Mouse (Mus musculus) bone marrow macrophage, adult 2 months (primary cell): Measurements from ENCODE around the gene Uaca. TPM values are rescaled to one million over a fixed set of nuclear protein-coding genes. Genes with fewer than 3 reads are reported as not detected.
"Not testable (repeated sequence)": the region's sequence is repeated elsewhere in the genome, so short reads cannot be mapped to it uniquely, and the experiment has no call there.

ENCODE experiments used
- H3K27ac ChIP-seq: 2 replicates; pipeline ENCODE4 v1.5.1; 2012; ENCODE audit warnings: low read depth, low read length; ENCODE audit not compliant: insufficient read depth
- H3K4me1 ChIP-seq: 2 replicates; pipeline ENCODE4 v1.6.1; 2012; ENCODE audit warnings: low read length; ENCODE audit not compliant: control insufficient read depth, insufficient read depth
- H3K4me3 ChIP-seq: 2 replicates; pipeline ENCODE4 v1.5.1; 2012; ENCODE audit warnings: mild to moderate bottlenecking, low read length, moderate library complexity; ENCODE audit not compliant: insufficient read depth
- CTCF ChIP-seq: IDR thresholded peaks from 2 replicates; pipeline ENCODE4 v1.5.1; 2012; ENCODE audit warnings: low read depth, mild to moderate bottlenecking, low read length, moderate library complexity
- POLR2A ChIP-seq: IDR thresholded peaks from 2 replicates; pipeline ENCODE4 v1.6.1; 2012; ENCODE audit warnings: mild to moderate bottlenecking, low read depth, low read length, borderline replicate concordance
- polyA plus RNA-seq: library from polyadenylated mRNA; stranded (reverse); fragments of >200 nt; gene quantifications from 2 replicates; pipeline ENCODE4 v1.2.4, GENCODE M21; 2012; ENCODE audit not compliant: missing spikeins, insufficient read depth, insufficient read length

Gene Uaca
- polyA plus RNA-seq, 1 experiment, result 6.0 TPM

GRCm38 (mm10) chr9:60806021-60806420 lies 11.7 kb downstream of the Uaca start:
- H3K4me3 ChIP-seq, result no peak overlapping the region
- TF ChIP-seq CTCF (no peak), POLR2A (no peak)
- H3K27ac ChIP-seq, result no peak overlapping the region
- H3K4me1 ChIP-seq, result 0 out of 2 replicates have a peak, but pooled peaks cover 4% of the 10 kb centered on the region

DNA sequence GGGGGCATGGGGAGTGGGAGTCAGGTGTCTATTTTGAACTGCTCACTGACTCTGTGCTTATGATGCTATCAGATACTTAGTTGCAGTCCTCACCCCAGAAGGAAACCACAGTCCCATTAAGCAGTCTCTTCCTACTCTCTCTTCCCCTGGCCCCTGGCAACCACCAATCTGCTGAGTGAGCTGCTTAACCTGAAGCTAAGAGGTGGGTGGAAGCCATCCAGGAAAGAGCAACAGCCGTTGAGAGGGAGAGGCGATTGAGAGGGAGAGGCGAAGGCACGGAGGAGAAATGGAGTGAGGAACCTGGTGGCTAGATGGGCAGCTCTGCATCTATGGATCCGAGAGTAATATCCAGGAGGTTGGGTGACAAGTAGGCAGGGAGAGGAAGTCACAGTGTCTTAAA lies 13.7 kb downstream of the Uaca start:
- no peak overlapping the region for H3K27ac ChIP-seq
- H3K4me1 ChIP-seq, result peaks cover 4% of the 10 kb centered on the region; the same call in 1 of the 2 replicates
- TF ChIP-seq POLR2A (no peak), CTCF (no peak)
- no peak overlapping the region for H3K4me3 ChIP-seq

- no peak overlapping the region for H3K4me3 ChIP-seq
- TF ChIP-seq CTCF (no peak), POLR2A (no peak)
- H3K4me1 ChIP-seq, result peaks cover 7% of the 10 kb centered on the region
- H3K27ac ChIP-seq, result no peak overlapping the region
Measured at GRCm38 (mm10) chr9:60813139-60813880, 19.0 kb downstream of the Uaca start.

GRCm38 (mm10) chr9:60815502-60815901 lies 21.2 kb downstream of the Uaca start:
- peaks cover 11% of the 10 kb centered on the region for H3K4me1 ChIP-seq
- H3K4me3 ChIP-seq, result no peak overlapping the region
- no peak for TF ChIP-seq POLR2A
- no peak for TF ChIP-seq CTCF
- no peak overlapping the region for H3K27ac ChIP-seq

- TF ChIP-seq CTCF (no peak), POLR2A (no peak)
- no peak overlapping the region for H3K27ac ChIP-seq
- peaks cover 13% of the 10 kb centered on the region for H3K4me1 ChIP-seq
- H3K4me3 ChIP-seq, result no peak overlapping the region
Measured at GRCm38 (mm10) chr9:60817585-60817984, 23.2 kb downstream of the Uaca start.

DNA sequence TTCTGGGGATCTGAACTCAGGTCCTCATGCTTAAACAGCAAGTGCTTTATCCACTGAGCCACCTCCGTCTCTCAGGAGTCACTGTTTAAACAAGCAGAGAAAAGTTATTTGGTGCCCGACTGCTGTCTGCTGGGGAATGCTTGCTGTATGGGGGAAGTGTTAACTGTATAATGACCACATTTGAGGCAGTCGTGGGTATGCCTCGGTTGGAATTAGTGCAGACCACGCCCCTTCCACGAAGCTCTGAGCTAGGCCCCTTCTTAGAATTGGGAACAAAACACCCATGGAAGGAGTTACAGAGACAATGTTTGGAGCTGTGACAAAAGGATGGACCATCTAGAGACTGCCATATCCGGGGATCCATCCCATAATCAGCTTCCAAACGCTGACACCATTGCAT lies 24.2 kb downstream of the Uaca start:
- H3K4me3 ChIP-seq, H3K27ac ChIP-seq: not testable (repeated sequence)
- H3K4me1 ChIP-seq, result peaks cover 12% of the 10 kb centered on the region

DNA sequence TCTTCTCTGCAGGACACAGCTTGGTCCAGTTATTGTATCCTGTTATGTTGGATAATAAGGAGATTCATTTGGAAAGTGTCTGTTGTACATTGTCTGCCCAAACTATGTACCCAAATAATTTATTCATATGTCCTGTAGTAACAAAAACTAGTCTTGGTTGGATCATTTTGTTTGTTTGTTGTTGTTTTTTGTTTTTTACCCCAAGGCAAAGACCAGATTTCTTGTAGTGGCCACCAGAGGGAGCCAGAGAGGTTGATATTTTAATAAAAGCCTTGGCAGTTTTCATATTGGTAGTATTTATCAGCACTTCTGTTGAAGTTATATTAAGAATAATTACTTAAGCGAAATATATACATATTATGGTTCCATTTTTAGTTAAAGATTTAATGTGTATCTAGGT lies 25.0 kb downstream of the Uaca start:
- Histone ChIP-seq H3K27ac (no peak overlapping the region), H3K4me3 (no peak overlapping the region), H3K4me1 (peaks cover 10% of the 10 kb centered on the region)
- TF ChIP-seq CTCF (no peak), POLR2A (no peak)

GRCm38 (mm10) chr9:60821501-60821900 lies 27.2 kb downstream of the Uaca start:
- Histone ChIP-seq H3K4me3 (no peak overlapping the region), H3K27ac (no peak overlapping the region), H3K4me1 (peaks cover 10% of the 10 kb centered on the region)
- TF ChIP-seq CTCF (no peak), POLR2A (no peak)

DNA sequence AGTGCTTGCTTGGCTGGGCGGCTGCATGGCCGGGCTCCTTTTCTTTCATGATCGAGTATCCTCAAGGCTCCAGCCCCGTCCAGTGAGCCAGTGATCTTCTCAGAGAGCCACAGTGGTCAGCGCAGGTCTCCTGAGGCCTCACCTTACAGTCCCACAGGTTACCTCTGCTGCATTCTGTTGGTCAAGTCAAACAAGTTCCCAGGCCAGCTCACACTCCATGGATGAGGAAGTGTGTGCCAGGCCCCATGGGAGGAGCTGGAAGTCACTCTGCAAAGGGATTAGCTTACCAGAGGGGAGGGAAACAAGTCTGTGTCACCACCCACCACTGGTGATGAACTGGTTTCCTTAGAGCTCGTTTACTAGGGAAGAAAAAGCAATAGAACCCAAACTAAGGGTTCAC lies 28.3 kb downstream of the Uaca start:
- Histone ChIP-seq H3K4me3 (no peak overlapping the region), H3K4me1 (peaks cover 10% of the 10 kb centered on the region), H3K27ac (no peak overlapping the region)
- TF ChIP-seq POLR2A (no peak), CTCF (no peak)

DNA sequence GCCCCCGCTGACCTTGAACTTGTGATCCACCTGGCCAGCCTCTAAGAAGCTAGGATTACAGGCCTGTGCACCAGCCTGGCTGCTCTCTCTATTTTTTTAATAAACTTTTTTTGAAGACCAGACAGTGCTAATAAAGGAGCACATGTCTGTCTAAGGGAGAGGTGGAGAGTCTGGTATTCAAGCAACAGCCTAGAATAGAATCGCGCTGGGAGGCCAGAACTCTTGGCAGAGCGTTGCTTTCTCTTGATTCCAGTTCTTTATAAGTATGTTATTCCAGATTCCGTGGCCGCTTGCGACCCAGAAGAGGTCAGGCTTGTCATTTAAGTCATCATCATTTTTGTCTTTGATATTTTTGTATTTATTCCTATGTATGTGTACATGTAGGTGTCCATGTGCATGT lies 31.2 kb downstream of the Uaca start:
- no peak for TF ChIP-seq POLR2A
- Histone ChIP-seq H3K4me3 (no peak overlapping the region), H3K4me1 (peaks cover 10% of the 10 kb centered on the region), H3K27ac (no peak overlapping the region)

DNA sequence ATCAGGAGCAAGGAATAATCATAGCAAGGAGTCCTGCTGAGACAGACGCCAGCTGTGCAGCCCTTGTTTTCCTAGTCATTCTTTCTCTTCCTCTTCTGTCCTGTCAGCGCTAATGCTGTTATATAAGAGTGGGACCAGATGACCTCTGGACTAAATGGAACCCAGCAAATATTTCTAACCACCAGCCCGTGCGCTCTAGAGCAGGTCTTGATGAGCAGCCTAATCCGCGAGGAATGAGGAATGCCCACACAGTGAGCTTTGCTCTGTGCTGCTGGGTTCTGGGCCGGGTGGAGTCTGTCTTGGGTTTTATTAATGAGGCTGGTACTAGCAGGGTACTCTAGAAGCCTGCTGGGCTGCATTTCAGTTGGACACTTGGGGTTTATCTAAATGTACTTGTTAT lies 32.4 kb downstream of the Uaca start:
- H3K4me3 ChIP-seq, result no peak overlapping the region
- H3K4me1 ChIP-seq, result peaks cover 10% of the 10 kb centered on the region
- no peak overlapping the region for H3K27ac ChIP-seq
- TF ChIP-seq POLR2A (no peak), CTCF (no peak)
